Mouse (Mus musculus) ES-E14 (cell line): ENCODE data around the gene Gdf15. TPM values are rescaled to one million over a fixed set of nuclear protein-coding genes. Genes with fewer than 3 reads are reported as not detected.
A peak's percentile ranks its signal among the peaks of the same experiment; 100 is the strongest.

Source experiments
- DNase-seq: peaks from one replicate; pipeline ENCODE4 v3.0.0-alpha.2; 2013; ENCODE audit warnings: low read depth, low spot score
- H3K27ac ChIP-seq: 2 replicates; pipeline ENCODE4 v1.5.1; 2012; ENCODE audit warnings: low read depth, mild to moderate bottlenecking, low read length, moderate library complexity, mixed read lengths; ENCODE audit not compliant: poor library complexity, insufficient read depth, severe bottlenecking
- H3K36me3 ChIP-seq: 2 replicates; pipeline ENCODE4 v1.6.1; 2012; ENCODE audit warnings: mild to moderate bottlenecking, low read length, moderate library complexity, mixed read lengths; ENCODE audit not compliant: control insufficient read depth, poor library complexity, insufficient read depth, severe bottlenecking
- H3K4me1 ChIP-seq, 2 experiments: fragments of 150-350 bp in 1 of 2; sonication (generic) in 1 of 2; 2 replicates each; pipeline ENCODE4 v1.6.1; 2012; ENCODE audit warnings: low read length in 2 of 2, mild to moderate bottlenecking in 1 of 2, mixed read lengths in 1 of 2; ENCODE audit not compliant: control insufficient read depth in 2 of 2, insufficient read depth in 2 of 2, poor library complexity in 1 of 2
- H3K4me3 ChIP-seq, 2 experiments: fragments of 150-350 bp in 1 of 2; sonication (generic) in 1 of 2; 2 replicates each; pipeline ENCODE4 v1.5.1; 2012; ENCODE audit warnings: low read length in 2 of 2, low read depth in 1 of 2, mild to moderate bottlenecking in 1 of 2, mixed read lengths in 1 of 2; ENCODE audit not compliant: insufficient read depth in 1 of 2, poor library complexity in 1 of 2, severe bottlenecking in 1 of 2
- H3K9ac ChIP-seq: 2 replicates; pipeline ENCODE4 v1.6.1; 2012; ENCODE audit warnings: low read depth, mild to moderate bottlenecking, low read length, mixed read lengths; ENCODE audit not compliant: poor library complexity, insufficient read depth, severe bottlenecking
- H3K9me3 ChIP-seq: fragments of 150-350 bp; sonication (generic); 2 replicates; pipeline ENCODE4 v1.6.1; 2012; ENCODE audit warnings: low read depth, mild to moderate bottlenecking, low read length; ENCODE audit not compliant: control insufficient read depth, insufficient read depth
- CHD2 ChIP-seq: IDR thresholded peaks from 2 replicates; pipeline ENCODE4 v1.6.1; 2014; ENCODE audit warnings: mild to moderate bottlenecking, low read depth, low read length, inconsistent platforms
- HCFC1 ChIP-seq: IDR thresholded peaks from 2 replicates; pipeline ENCODE4 v1.6.1; 2012; ENCODE audit warnings: low read length, inconsistent platforms, borderline replicate concordance; ENCODE audit not compliant: insufficient read depth
- MAFK ChIP-seq: IDR thresholded peaks from 2 replicates; pipeline ENCODE4 v1.6.1; 2014; ENCODE audit warnings: mild to moderate bottlenecking, low read depth, low read length, inconsistent platforms; ENCODE audit not compliant: insufficient read depth
- ZC3H11A ChIP-seq: IDR thresholded peaks from 2 replicates; pipeline ENCODE4 v1.6.1; 2012; ENCODE audit warnings: low read depth, mild to moderate bottlenecking, inconsistent platforms, low read length, borderline replicate concordance
- ZNF384 ChIP-seq: IDR thresholded peaks from 2 replicates; pipeline ENCODE4 v1.6.1; 2012; ENCODE audit warnings: low read depth, low read length, inconsistent platforms
- in situ Hi-C, 2 experiments: fragments of 600-800 bp; cut with MboI; formaldehyde crosslinking; loops; one replicate each; pipeline ENCODE4 v1.15.1; 2025; ENCODE audit warnings: low sequenced_read_pairs in 2 of 2, inconsistent platforms in 1 of 2; ENCODE audit not compliant: unreplicated experiment in 2 of 2
- total RNA-seq: library from RNA; depleted of rRNA; stranded (reverse); fragments of 300-350 nt; gene quantifications from 2 replicates; pipeline ENCODE4 v1.2.3, GENCODE M21; 2012

The Gdf15 gene
- total RNA-seq, 1 experiment = 7.0 TPM

DNA sequence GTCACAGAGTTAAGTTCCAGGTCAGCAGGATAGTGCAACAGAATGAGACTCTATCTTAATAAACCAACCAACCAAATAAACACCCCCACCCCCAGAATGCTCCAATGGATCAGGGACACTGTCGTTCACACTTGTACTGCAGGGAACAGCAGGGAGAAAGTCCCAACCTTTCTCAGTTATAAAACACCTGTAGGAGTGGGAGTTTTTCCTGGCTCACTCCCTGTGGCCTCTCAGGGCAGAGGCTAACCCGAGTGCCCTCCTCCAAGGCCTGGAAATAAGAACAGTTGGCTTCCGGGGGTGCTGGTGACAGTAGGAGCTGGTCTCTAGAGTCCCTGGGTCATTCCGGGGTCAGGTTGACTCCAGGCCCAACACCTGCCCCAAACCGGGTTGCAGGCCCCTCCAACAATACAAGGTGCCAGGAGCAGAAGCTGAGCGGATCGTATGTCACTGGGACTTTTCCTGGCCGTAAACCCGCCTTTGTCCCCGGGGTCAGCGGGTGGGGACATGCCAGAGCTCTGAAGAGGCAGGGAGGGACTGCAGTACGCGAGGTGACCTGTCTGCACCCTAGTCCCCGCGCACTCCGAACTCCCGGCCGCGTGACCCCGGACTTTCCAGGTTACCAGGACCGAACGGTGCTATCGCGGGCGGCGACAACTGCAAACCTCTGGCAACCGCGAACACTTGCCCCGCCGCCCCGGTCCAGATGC is 26.8 kb upstream of the Gdf15 start:
- TF ChIP-seq MAFK (no peak), CHD2 (no peak), ZNF384 (no peak), HCFC1 (no peak), ZC3H11A (no peak)
- H3K4me1 ChIP-seq = peaks cover 5 to 12% of the 10 kb centered on the region in 2 experiments; a peak in 3 of 4 replicates
- peaks cover 9% of the 10 kb centered on the region; the same call in 1 of the 2 replicates for H3K36me3 ChIP-seq
- peak overlapping the region; percentile 87 to 93 for H3K4me3 ChIP-seq
- in situ Hi-C loops = no loop called here
- H3K9ac ChIP-seq = peak overlapping the region; percentile 72
- no peak for DNase-seq
- no peak overlapping the region for H3K27ac ChIP-seq
- H3K9me3 ChIP-seq = no peaks in the 10 kb centered on the region

DNA sequence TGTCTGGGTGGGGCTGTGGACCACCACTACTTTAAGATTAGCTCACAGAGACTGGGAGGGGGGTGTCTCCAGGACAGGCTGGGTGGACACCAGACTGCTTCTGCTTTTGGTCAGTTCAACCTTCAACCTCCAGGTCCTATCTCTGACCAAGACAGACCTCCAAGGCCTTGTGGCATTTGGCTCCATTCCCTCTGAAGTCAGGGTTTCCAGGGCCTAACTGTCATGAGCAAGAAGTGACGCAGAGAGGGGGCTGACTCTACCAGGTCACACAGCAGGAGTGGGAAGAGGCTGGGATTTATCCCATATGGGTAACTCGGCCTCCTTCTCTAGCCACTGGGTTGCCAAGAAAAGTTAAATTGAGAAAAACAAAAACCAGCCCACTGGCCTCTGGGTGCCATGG is 25.5 kb upstream of the Gdf15 start:
- no peak overlapping the region for H3K27ac ChIP-seq
- in situ Hi-C loops = no loop called here
- TF ChIP-seq CHD2 (no peak), HCFC1 (no peak), ZC3H11A (no peak), ZNF384 (no peak), MAFK (no peak)
- H3K9me3 ChIP-seq = no peaks in the 10 kb centered on the region
- no peak overlapping the region for H3K4me3 ChIP-seq
- H3K36me3 ChIP-seq = peaks cover 9% of the 10 kb centered on the region; the same call in 1 of the 2 replicates
- no peak for DNase-seq
- peaks cover 5 to 13% of the 10 kb centered on the region in 2 experiments; a peak in 3 of 4 replicates for H3K4me1 ChIP-seq
- no peak overlapping the region for H3K9ac ChIP-seq

DNA sequence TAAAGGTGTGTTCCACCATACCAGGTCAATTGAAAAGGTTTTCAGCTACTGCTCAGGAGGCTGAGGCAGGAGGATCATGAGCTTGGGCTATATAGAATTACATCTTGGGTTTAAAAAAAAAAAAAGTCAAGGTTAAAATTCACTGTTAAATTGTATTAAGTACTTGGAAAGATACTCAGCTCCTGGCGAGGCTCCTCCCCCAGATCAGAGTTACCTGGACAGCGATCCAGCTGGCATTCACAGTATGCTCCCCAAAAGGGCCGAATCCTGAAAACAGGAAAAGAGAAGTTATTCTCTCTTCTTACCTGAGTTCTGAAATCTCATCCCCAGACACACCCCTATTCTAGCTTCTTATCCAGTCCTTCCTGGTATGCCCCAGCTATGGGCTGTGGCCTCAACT is 25.0 kb upstream of the Gdf15 start:
- Histone ChIP-seq H3K4me1 (peaks cover 5 to 17% of the 10 kb centered on the region in 2 experiments; a peak in 3 of 4 replicates), H3K4me3 (no peak overlapping the region), H3K36me3 (peaks cover 11% of the 10 kb centered on the region; the same call in 1 of the 2 replicates), H3K27ac (no peak overlapping the region), H3K9ac (no peak overlapping the region), H3K9me3 (no peaks in the 10 kb centered on the region)
- TF ChIP-seq MAFK (no peak), ZNF384 (no peak), ZC3H11A (no peak), HCFC1 (no peak), CHD2 (no peak)
- in situ Hi-C loops = no loop called here
- no peak for DNase-seq

DNA sequence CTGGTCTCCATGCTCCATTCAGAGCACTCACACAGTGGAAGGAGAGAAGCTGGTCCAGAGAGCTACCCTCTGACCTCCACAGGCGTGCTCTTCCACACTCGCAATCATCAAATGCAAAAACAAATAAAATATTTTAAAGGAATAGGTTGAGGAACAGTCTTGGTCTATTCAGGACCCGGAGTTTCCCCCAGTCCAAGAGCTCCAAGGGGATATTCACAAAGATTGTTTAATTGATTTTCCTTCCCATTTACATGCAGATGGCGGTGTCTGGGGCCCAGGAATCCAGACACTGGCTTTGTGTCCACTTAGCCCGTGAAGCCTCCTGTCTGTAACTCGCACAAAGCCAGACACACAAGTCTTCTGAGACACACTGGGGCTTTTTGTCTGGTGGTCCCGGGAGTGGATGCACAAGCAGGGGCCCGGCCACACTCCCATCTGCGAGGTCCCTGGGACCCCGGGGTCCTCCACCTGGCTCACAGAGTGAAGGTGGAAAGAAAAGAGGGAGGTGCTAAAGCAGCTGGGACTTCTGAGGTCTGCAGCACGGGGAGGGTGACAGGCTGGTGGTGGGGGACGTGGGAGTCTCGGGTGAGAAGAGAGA is 24.0 kb upstream of the Gdf15 start:
- H3K27ac ChIP-seq = 0 out of 2 replicates have a peak overlapping the region, but pooled peaks have one; percentile 8
- peaks cover 16% of the 10 kb centered on the region; the same call in 1 of the 2 replicates for H3K36me3 ChIP-seq
- no peak for DNase-seq
- H3K9me3 ChIP-seq = no peaks in the 10 kb centered on the region
- no peak overlapping the region for H3K4me3 ChIP-seq
- peaks cover 5 to 21% of the 10 kb centered on the region in 2 experiments; a peak in 3 of 4 replicates for H3K4me1 ChIP-seq
- peak overlapping the region; percentile 58; the same call in 1 of the 2 replicates for H3K9ac ChIP-seq
- in situ Hi-C loops = no loop called here
- TF ChIP-seq CHD2 = no peak
- no peak for TF ChIP-seq ZNF384
- TF ChIP-seq MAFK = no peak
- no peak for TF ChIP-seq HCFC1
